Mouse (Mus musculus) left cerebral cortex, adult 18-20 months (tissue): ENCODE measurements around the gene Amph. TPM values are rescaled to one million over a fixed set of nuclear protein-coding genes. Genes with fewer than 3 reads are reported as not detected.
"Not testable (repeated sequence)": the region's sequence is repeated elsewhere in the genome, so short reads cannot be mapped to it uniquely, and the experiment has no call there.

Source experiments
- DNase-seq, 2 experiments: peaks; one replicate each; pipeline ENCODE4 v3.0.0; 2021 to 2022; ENCODE audit warnings: low spot score in 2 of 2, mixed read lengths in 1 of 2
- total RNA-seq, 2 experiments: library from RNA; stranded (reverse); gene quantifications; 2 replicates each; pipeline ENCODE4 v1.2.3; 2021

Amph gene
- total RNA-seq, 2 experiments from 2014 or later: 208 to 216 TPM

- no peak for DNase-seq
Measured at GRCm38 (mm10) chr13:19025091-19025688, 77.2 kb downstream of the Amph start.

DNA sequence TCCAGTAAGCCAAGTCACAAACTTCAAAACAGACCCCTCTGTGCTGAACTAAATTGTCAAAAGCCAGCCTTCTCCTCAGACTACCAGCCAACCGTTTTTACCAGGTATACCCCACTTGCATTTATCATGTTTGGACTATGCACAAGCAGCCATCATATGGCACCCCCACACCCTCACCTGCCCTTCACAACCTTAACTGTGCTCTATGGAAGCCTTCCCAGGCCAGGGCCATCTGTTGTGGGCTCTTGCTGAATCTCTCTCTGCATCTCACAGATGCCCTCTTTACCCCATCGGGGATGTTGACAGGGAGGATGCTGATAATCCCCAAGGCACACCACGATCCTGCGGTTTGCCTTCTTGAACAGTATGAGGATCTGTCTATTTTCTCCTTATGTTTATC, 77.9 kb downstream of the Amph start:
- no peak for DNase-seq

- DNase-seq: peak in 1 of 2 experiments; percentile 29
Measured at GRCm38 (mm10) chr13:19026923-19027322, 78.9 kb downstream of the Amph start.

GRCm38 (mm10) chr13:19027766-19028350, 79.9 kb downstream of the Amph start:
- DNase-seq: peak; percentile 44 to 71

GRCm38 (mm10) chr13:19031916-19032688, 84.1 kb downstream of the Amph start:
- DNase-seq: no peak

GRCm38 (mm10) chr13:19052090-19052489, 104.1 kb downstream of the Amph start:
- DNase-seq: no peak

- DNase-seq: no peak
Measured at GRCm38 (mm10) chr13:19054504-19054903, 106.5 kb downstream of the Amph start.

GRCm38 (mm10) chr13:19072261-19072660, 124.3 kb downstream of the Amph start:
- no peak for DNase-seq

DNA sequence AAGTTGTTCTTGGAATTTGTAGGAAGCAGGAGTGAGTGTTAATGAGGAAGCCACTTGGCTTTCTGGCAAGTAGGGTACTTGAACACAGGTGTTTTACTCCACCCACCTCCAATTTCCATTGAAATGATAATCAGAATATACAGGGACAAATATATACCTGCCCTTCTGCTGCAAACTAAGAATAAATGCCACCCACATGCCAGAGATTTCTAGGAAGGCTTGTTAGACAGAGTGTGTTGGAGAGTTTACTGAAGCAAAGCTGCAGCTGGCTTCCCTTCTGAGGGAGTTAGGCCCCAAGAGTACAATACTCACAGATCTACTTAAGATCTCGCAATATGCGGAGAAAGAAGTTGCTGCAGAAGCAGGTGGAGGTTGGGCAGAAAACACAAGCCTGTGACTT, 129.4 kb downstream of the Amph start:
- DNase-seq: peak; percentile 22 to 26

GRCm38 (mm10) chr13:19081932-19082331, 133.9 kb downstream of the Amph start:
- DNase-seq: no peak

DNA sequence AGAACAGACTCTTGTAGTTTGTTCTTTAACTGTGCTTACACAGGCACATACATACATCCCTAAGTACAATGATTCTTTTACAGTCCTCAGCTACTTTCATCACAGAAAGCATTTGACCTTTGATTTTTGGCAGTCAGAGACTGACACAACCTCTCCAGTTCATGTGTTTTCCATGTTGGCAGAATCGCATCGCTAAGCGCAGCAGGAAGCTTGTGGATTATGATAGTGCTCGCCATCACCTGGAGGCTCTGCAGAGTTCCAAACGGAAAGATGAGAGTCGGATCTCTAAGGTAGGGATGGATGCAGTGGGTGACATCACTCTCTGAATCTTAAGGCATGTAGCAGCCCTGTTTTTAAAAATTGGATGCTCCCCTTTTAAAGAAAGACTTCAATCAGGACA, 146.6 kb downstream of the Amph start:
- DNase-seq: no peak

DNA sequence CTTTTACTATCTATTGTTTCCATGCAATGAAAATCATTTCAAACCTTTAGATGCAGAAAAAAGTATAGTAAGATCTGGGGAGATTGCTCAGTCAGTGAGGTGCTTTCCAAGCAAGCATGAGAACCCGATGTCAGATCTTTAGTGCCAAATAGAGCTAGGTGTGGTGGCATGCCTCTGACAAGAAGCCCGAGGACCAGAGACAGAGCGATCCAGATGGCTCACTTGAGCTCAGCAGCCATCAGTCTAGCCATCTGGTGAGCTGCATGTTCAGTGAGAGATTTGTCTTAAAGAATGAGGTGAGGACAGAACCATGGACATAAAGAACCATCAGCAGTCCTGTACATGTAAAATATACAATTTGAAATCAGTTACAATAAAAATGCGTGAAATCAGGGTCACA, 149.1 kb downstream of the Amph start:
- no peak for DNase-seq

DNA sequence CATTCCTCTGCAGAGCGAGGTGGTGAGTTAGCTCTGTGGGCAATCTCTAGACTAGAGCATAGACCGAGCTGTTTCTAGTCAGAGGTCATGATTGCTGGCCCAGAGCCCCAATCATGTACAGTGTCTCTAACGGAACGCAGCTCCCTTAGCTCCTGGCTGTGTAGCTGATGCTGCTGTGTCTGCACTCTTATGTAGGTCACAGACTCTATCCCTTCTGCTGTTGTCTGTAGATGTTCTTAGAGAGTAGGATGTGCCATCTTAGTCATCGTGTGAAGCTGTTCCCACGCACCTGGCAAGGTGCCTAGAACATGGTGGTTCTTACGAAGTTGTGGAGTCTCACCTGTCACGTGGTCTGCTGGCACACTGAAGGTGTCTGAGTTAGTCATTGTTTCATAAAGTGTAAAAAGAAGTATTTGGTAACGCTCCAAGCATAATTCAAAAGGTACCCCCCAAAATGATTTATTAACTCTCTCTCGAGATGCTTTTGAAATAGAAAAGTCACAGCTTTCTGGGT, 153.9 kb downstream of the Amph start:
- peak; percentile 95 to 96 for DNase-seq

GRCm38 (mm10) chr13:19106418-19106817, 158.4 kb downstream of the Amph start:
- DNase-seq: no peak

- DNase-seq: no peak
Measured at GRCm38 (mm10) chr13:19109331-19109730, 161.3 kb downstream of the Amph start.

DNA sequence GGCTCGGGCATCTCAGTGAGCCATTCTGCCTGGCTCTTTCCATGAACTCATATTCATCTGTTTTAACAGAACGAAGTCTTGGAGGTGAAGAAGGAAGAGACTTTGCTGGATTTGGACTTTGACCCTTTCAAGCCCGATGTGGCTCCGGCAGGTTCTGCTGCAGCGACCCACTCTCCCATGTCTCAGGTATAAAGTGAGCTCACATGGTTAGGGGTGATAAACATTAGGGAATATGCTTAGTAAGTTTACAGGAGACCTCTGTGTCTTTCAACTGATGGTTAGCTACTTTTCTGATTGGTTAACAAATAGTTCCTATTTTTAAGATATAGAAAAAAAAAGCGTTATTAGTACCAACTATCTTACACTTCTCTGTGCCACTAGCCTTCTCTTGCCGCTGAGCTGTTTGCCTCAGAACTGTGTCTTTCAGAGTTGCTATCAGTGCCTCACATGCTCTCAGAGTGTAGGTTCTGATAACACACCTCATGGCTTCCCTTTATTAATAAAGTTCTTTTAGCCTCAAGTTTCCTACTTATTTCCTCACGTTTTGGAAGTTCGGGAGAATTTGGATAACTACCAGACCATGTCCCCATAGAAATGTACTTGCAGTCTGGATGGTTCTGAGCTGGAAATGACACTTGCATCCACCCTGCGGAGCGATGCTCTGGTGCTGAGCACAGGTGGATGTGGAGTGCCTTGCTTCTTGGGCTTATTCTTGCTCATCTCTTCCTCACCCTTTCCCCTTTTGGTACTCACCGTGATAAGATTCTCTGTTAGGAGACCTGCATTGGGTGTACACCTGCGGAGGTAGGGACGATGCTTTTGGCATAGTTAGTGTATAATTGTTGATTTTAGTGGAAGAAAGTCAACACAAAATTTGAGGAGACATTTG, 165.3 kb downstream of the Amph start:
- DNase-seq: no peak

- DNase-seq: not testable (repeated sequence)
Measured at GRCm38 (mm10) chr13:19114761-19115160, 166.8 kb downstream of the Amph start.

- no peak for DNase-seq
Measured at GRCm38 (mm10) chr13:19126912-19127552, 179.0 kb downstream of the Amph start.

- peak; percentile 69 to 74 for DNase-seq
Measured at GRCm38 (mm10) chr13:19133833-19134232, 185.8 kb downstream of the Amph start.

DNA sequence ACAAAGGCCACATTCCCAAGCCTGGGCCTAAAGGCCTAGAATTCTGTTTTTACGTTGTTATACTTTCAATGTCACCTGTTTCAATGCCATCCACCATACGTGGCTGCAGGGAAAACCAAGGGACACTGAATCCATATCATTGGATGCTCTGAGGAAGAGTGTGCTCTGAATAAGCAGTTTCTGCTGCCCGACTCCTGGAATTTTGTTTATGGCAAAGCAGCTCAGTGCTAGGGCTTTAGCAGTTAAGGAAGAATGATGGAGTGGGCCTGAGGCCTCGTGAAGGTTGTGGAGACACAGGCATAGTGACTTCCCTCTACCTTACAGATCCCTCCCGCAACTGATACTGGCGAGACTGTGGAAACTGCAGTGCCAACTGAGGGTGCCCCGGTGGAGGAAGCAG, 189.2 kb downstream of the Amph start:
- DNase-seq: no peak

- no peak for DNase-seq
Measured at GRCm38 (mm10) chr13:19137932-19138331, 189.9 kb downstream of the Amph start.
